Mouse (Mus musculus) testis, adult 2 months (tissue): ENCODE measurements around the gene Gpx8.

Source experiments
- CTCF ChIP-seq: fragments of 200-500 bp; IDR thresholded peaks from 2 replicates; pipeline ENCODE4 v1.5.1; 2012; ENCODE audit warnings: low read depth, mild to moderate bottlenecking, inconsistent platforms, low read length, moderate library complexity; ENCODE audit not compliant: control insufficient read depth, insufficient read depth, insufficient replicate concordance
- POLR2A ChIP-seq: fragments of 200-500 bp; IDR thresholded peaks from 2 replicates; pipeline ENCODE4 v1.6.1; 2012; ENCODE audit warnings: low read depth, mild to moderate bottlenecking, inconsistent platforms, low read length, moderate library complexity; ENCODE audit not compliant: control insufficient read depth

DNA sequence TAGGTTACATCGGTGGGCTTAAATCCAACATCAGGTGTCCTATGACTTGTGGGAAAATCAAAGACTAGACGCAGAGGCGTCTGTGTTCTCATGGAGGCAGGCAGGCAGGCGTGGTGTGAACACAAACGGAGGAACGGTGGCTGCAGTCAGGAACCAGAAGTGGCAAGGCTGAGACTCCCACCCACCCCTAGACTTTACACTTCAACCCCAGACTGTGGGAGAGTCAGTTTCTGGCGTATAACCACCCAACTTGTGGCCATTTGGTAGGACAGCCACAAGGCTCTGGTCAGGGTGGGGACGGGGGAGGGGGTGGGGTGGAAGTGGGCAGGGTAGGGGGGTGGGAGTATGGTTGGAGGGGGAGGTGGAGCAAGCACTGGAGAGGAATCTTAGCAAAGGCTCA lies 44.3 kb upstream of the Gpx8 start:
- no peak for TF ChIP-seq CTCF
- TF ChIP-seq POLR2A, result no peak
